Mouse (Mus musculus): ENCODE results near the gene Spred1.

The Spred1 gene

GRCm38 (mm10) chr2:117194309-117194708 lies 73.1 kb downstream of the Spred1 start:
- no peak for DNase-seq

GRCm38 (mm10) chr2:117195151-117195550 lies 74.0 kb downstream of the Spred1 start:
- no peak for DNase-seq

GRCm38 (mm10) chr2:117195578-117195977 lies 74.4 kb downstream of the Spred1 start:
- DNase-seq = no peak

- DNase-seq = peak; percentile 40
Observed at GRCm38 (mm10) chr2:117200869-117201338, 79.7 kb downstream of the Spred1 start.

GRCm38 (mm10) chr2:117203350-117203749 lies 82.2 kb downstream of the Spred1 start:
- DNase-seq = no peak

- no peak for DNase-seq
Observed at GRCm38 (mm10) chr2:117204534-117204933, 83.4 kb downstream of the Spred1 start.

GRCm38 (mm10) chr2:117205066-117205465 lies 83.9 kb downstream of the Spred1 start:
- no peak for DNase-seq

- peak; percentile 88 for DNase-seq
Observed at GRCm38 (mm10) chr2:117210416-117211085, 89.4 kb downstream of the Spred1 start.

- no peak for DNase-seq
Observed at GRCm38 (mm10) chr2:117216152-117216551, 95.0 kb downstream of the Spred1 start.

GRCm38 (mm10) chr2:117217695-117218216 lies 96.6 kb downstream of the Spred1 start:
- DNase-seq = peak; percentile 49

- no peak for DNase-seq
Observed at GRCm38 (mm10) chr2:117219536-117219935, 98.4 kb downstream of the Spred1 start.

GRCm38 (mm10) chr2:117222651-117223050 lies 101.5 kb downstream of the Spred1 start:
- no peak for DNase-seq

- no peak for DNase-seq
Observed at GRCm38 (mm10) chr2:117228601-117229125, 107.5 kb downstream of the Spred1 start.

GRCm38 (mm10) chr2:117230261-117230660 lies 109.1 kb downstream of the Spred1 start:
- DNase-seq = no peak

- peak; percentile 86 for DNase-seq
Observed at GRCm38 (mm10) chr2:117231257-117231656, 110.1 kb downstream of the Spred1 start.
